Mouse (Mus musculus): Measurements from ENCODE around the gene Etv6. TPM values are rescaled to one million over a fixed set of nuclear protein-coding genes. Genes with fewer than 3 reads are reported as not detected.

Gene Etv6
- polyA plus RNA-seq, 1 experiment from 2014 or later = 14.5 TPM

DNA sequence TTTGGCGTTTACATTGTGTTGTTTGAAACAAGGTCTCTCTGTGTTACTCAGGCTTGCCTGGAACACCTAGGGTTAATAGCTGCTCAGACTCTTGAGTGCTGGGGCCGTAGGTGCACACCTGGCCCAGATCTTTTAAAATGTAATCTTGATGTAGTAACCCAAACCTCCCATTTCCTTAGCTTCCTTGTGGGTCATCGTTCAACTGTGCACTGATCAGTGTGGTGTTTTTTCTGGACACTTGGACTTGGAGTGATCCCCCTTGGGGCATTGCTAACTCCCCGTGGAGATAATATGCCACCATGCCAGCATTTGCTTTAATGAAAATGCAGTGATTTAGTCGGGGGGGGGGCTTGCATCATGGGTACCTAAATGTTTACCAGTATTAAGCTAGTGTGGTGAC, 153.7 kb downstream of the Etv6 start:
- ATAC-seq (ENCODE audit: insufficient number of reproducible peaks, insufficient read depth, low FRiP score, low read depth) = no peak
- 42% methylated on average over 5 of the region's 5 CpGs for WGBS
- peak overlapping the region; percentile 34; the same call in 1 of the 2 replicates for H3K4me2 ChIP-seq (ENCODE audit: low read length)

GRCm38 (mm10) chr6:134189575-134190132, 154.2 kb downstream of the Etv6 start:
- Histone ChIP-seq H3K27me3 (ENCODE audit: control insufficient read depth, insufficient read depth, low read length) (no peaks in the 10 kb centered on the region), H3K36me3 (ENCODE audit: control insufficient read depth, insufficient read depth, low read length) (peaks cover 8% of the 10 kb centered on the region; the same call in 1 of the 2 replicates), H3K4me2 (ENCODE audit: low read length) (peak overlapping the region; percentile 34), H3K4me3 (ENCODE audit: control insufficient read depth in 1 of 2, insufficient read depth in 1 of 2, low read depth in 1 of 2, low read length in 2 of 2) (no peak overlapping the region), H3K4me1 (ENCODE audit: control insufficient read depth in 2 of 2, insufficient read depth in 2 of 2, low read length in 2 of 2) (peaks cover 29 to 72% of the 10 kb centered on the region in 2 experiments), H3K9me3 (ENCODE audit: control insufficient read depth, low read length) (no peaks in the 10 kb centered on the region), H3K27ac (replicated peaks in 1 of 2; ENCODE audit: control insufficient read depth in 1 of 2, insufficient read depth in 1 of 2, low read depth in 2 of 2, low read length in 2 of 2) (peak overlapping the region; percentile 60 to 85), H3K9ac (ENCODE audit: low read length) (peak overlapping the region; percentile 54; the same call in 1 of the 2 replicates)
- 17% methylated on average over 7 of the region's 7 CpGs for WGBS
- ATAC-seq (ENCODE audit: insufficient number of reproducible peaks, insufficient read depth, low FRiP score, low read depth) = peak; percentile 56

More for the DNA sequence above, 153.7 kb downstream of the Etv6 start:
- peak overlapping the region; percentile 60 to 85 for H3K27ac ChIP-seq (replicated peaks in 1 of 2; ENCODE audit: control insufficient read depth in 1 of 2, insufficient read depth in 1 of 2, low read depth in 2 of 2, low read length in 2 of 2)
- no peaks in the 10 kb centered on the region for H3K9me3 ChIP-seq (ENCODE audit: control insufficient read depth, low read length)
- peak overlapping the region; percentile 25; the same call in 1 of the 2 replicates for H3K9ac ChIP-seq (ENCODE audit: low read length)
- H3K4me1 ChIP-seq (ENCODE audit: control insufficient read depth in 2 of 2, insufficient read depth in 2 of 2, low read length in 2 of 2) = peaks cover 34 to 77% of the 10 kb centered on the region in 2 experiments
- H3K36me3 ChIP-seq (ENCODE audit: control insufficient read depth, insufficient read depth, low read length) = peaks cover 8% of the 10 kb centered on the region; the same call in 1 of the 2 replicates
- H3K27me3 ChIP-seq (ENCODE audit: control insufficient read depth, insufficient read depth, low read length) = no peaks in the 10 kb centered on the region
- no peak overlapping the region for H3K4me3 ChIP-seq (ENCODE audit: control insufficient read depth in 1 of 2, insufficient read depth in 1 of 2, low read depth in 1 of 2, low read length in 2 of 2)

DNA sequence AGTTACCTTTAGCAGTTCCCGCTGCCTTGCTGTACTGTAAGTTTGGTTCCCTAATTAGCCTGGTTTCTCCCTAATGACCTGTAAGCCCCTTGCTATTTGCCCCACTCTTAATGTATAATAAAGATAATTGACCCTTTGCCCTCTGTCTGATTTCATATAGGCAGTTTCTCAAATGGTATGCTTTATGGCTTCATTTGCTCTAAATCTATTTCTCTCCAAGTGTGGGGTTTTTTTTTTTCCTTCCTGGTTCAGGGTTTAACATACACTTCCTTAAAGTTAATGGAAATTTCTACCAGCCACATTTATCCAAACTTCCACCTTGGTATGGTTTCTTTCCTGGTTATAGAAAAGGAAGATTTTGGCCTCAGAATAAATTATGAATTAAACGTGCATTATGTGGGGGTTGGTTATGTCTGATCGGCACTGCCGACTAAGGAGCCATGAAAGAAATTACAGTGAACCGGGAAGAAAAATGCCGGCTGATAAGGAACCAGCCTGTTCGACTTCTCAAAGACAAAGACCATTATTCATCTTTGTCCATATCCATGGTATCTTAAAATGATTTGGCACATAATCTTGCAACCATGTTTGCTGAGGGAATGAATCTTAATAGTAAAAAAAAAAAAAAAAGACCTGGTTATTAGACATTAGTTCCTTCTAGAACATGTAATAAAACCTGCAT, 155.2 kb downstream of the Etv6 start:
- Histone ChIP-seq H3K4me1 (ENCODE audit: control insufficient read depth in 2 of 2, insufficient read depth in 2 of 2, low read length in 2 of 2) (peaks cover 26 to 66% of the 10 kb centered on the region in 2 experiments), H3K9ac (ENCODE audit: low read length) (no peak overlapping the region)
- ATAC-seq (ENCODE audit: insufficient number of reproducible peaks, insufficient read depth, low FRiP score, low read depth) = no peak

GRCm38 (mm10) chr6:134192710-134193109, 157.2 kb downstream of the Etv6 start:
- H3K36me3 ChIP-seq (ENCODE audit: control insufficient read depth, insufficient read depth, low read length) = peaks cover 8% of the 10 kb centered on the region; the same call in 1 of the 2 replicates
- peaks cover 20 to 52% of the 10 kb centered on the region in 2 experiments for H3K4me1 ChIP-seq (ENCODE audit: control insufficient read depth in 2 of 2, insufficient read depth in 2 of 2, low read length in 2 of 2)
- no peak overlapping the region for H3K27ac ChIP-seq (replicated peaks in 1 of 2; ENCODE audit: control insufficient read depth in 1 of 2, insufficient read depth in 1 of 2, low read depth in 2 of 2, low read length in 2 of 2)
- H3K4me3 ChIP-seq (ENCODE audit: control insufficient read depth in 1 of 2, insufficient read depth in 1 of 2, low read depth in 1 of 2, low read length in 2 of 2) = no peak overlapping the region
- ATAC-seq (ENCODE audit: insufficient number of reproducible peaks, insufficient read depth, low FRiP score, low read depth) = no peak
- no peaks in the 10 kb centered on the region for H3K9me3 ChIP-seq (ENCODE audit: control insufficient read depth, low read length)
- H3K4me2 ChIP-seq (ENCODE audit: low read length) = no peak overlapping the region
- H3K27me3 ChIP-seq (ENCODE audit: control insufficient read depth, insufficient read depth, low read length) = no peaks in the 10 kb centered on the region
- no peak overlapping the region for H3K9ac ChIP-seq (ENCODE audit: low read length)

More for the DNA sequence above, 155.2 kb downstream of the Etv6 start:
- H3K9me3 ChIP-seq (ENCODE audit: control insufficient read depth, low read length) = no peaks in the 10 kb centered on the region
- H3K27me3 ChIP-seq (ENCODE audit: control insufficient read depth, insufficient read depth, low read length) = no peaks in the 10 kb centered on the region
- H3K4me2 ChIP-seq (ENCODE audit: low read length) = no peak overlapping the region
- 52% methylated on average over 7 of the region's 7 CpGs for WGBS
- H3K27ac ChIP-seq (replicated peaks in 1 of 2; ENCODE audit: control insufficient read depth in 1 of 2, insufficient read depth in 1 of 2, low read depth in 2 of 2, low read length in 2 of 2) = peak overlapping the region in 1 of 2 experiments; percentile 85; a peak in 2 of 4 replicates
- H3K36me3 ChIP-seq (ENCODE audit: control insufficient read depth, insufficient read depth, low read length) = peaks cover 8% of the 10 kb centered on the region; the same call in 1 of the 2 replicates
- no peak overlapping the region for H3K4me3 ChIP-seq (ENCODE audit: control insufficient read depth in 1 of 2, insufficient read depth in 1 of 2, low read depth in 1 of 2, low read length in 2 of 2)

- H3K27me3 ChIP-seq (ENCODE audit: control insufficient read depth, insufficient read depth, low read length) = no peaks in the 10 kb centered on the region
- no peaks in the 10 kb centered on the region for H3K9me3 ChIP-seq (ENCODE audit: control insufficient read depth, low read length)
- H3K4me3 ChIP-seq (ENCODE audit: control insufficient read depth in 1 of 2, insufficient read depth in 1 of 2, low read depth in 1 of 2, low read length in 2 of 2) = no peak overlapping the region
- peak overlapping the region; percentile 40 to 75 for H3K27ac ChIP-seq (replicated peaks in 1 of 2; ENCODE audit: control insufficient read depth in 1 of 2, insufficient read depth in 1 of 2, low read depth in 2 of 2, low read length in 2 of 2)
- H3K36me3 ChIP-seq (ENCODE audit: control insufficient read depth, insufficient read depth, low read length) = peaks cover 2% of the 10 kb centered on the region; the same call in 1 of the 2 replicates
- H3K4me2 ChIP-seq (ENCODE audit: low read length) = no peak overlapping the region
- ATAC-seq (ENCODE audit: insufficient number of reproducible peaks, insufficient read depth, low FRiP score, low read depth) = no peak
- H3K4me1 ChIP-seq (ENCODE audit: control insufficient read depth in 2 of 2, insufficient read depth in 2 of 2, low read length in 2 of 2) = peaks cover 19 to 35% of the 10 kb centered on the region in 2 experiments
- WGBS = 94% methylated on average over 1 of the region's 1 CpGs
- H3K9ac ChIP-seq (ENCODE audit: low read length) = peak overlapping the region; percentile 30; the same call in 1 of the 2 replicates
Observed at GRCm38 (mm10) chr6:134199895-134200294, 164.4 kb downstream of the Etv6 start.

DNA sequence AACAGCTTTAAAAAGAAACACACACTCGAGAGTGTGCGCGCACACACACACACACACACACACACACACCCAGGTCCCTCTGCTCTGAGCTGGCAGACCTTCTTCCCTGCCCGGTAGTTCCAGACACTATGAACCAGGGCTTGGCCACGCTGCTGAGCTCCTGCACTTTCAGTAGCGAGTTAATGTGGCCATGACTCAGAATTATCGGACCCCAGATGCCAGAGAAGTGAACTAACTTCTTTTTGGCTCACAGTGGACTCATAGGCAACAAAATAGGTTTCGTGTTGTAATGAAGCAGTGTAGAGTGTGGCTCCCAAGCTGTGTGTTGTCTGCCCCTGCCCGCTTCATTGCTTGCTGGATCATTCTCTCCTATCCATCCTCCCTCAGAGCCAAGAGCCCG, 165.1 kb downstream of the Etv6 start:
- 73% methylated on average over 10 of the region's 10 CpGs for WGBS
- Histone ChIP-seq H3K9me3 (ENCODE audit: control insufficient read depth, low read length) (no peaks in the 10 kb centered on the region), H3K9ac (ENCODE audit: low read length) (peak overlapping the region; percentile 30; the same call in 1 of the 2 replicates), H3K27me3 (ENCODE audit: control insufficient read depth, insufficient read depth, low read length) (no peaks in the 10 kb centered on the region), H3K4me2 (ENCODE audit: low read length) (no peak overlapping the region), H3K4me1 (ENCODE audit: control insufficient read depth in 2 of 2, insufficient read depth in 2 of 2, low read length in 2 of 2) (peaks cover 19 to 34% of the 10 kb centered on the region in 2 experiments), H3K36me3 (ENCODE audit: control insufficient read depth, insufficient read depth, low read length) (peaks cover 4% of the 10 kb centered on the region; the same call in 1 of the 2 replicates), H3K4me3 (ENCODE audit: control insufficient read depth in 1 of 2, insufficient read depth in 1 of 2, low read depth in 1 of 2, low read length in 2 of 2) (no peak overlapping the region), H3K27ac (replicated peaks in 1 of 2; ENCODE audit: control insufficient read depth in 1 of 2, insufficient read depth in 1 of 2, low read depth in 2 of 2, low read length in 2 of 2) (peak overlapping the region; percentile 40 to 75)
- ATAC-seq (ENCODE audit: insufficient number of reproducible peaks, insufficient read depth, low FRiP score, low read depth) = no peak

GRCm38 (mm10) chr6:134202176-134202575, 166.7 kb downstream of the Etv6 start:
- peaks cover 24 to 41% of the 10 kb centered on the region in 2 experiments for H3K4me1 ChIP-seq (ENCODE audit: control insufficient read depth in 2 of 2, insufficient read depth in 2 of 2, low read length in 2 of 2)
- ATAC-seq (ENCODE audit: insufficient number of reproducible peaks, insufficient read depth, low FRiP score, low read depth) = no peak
- H3K27ac ChIP-seq (replicated peaks in 1 of 2; ENCODE audit: control insufficient read depth in 1 of 2, insufficient read depth in 1 of 2, low read depth in 2 of 2, low read length in 2 of 2) = no peak overlapping the region
- H3K9ac ChIP-seq (ENCODE audit: low read length) = no peak overlapping the region
- no peaks in the 10 kb centered on the region for H3K27me3 ChIP-seq (ENCODE audit: control insufficient read depth, insufficient read depth, low read length)
- H3K4me3 ChIP-seq (ENCODE audit: control insufficient read depth in 1 of 2, insufficient read depth in 1 of 2, low read depth in 1 of 2, low read length in 2 of 2) = no peak overlapping the region
- no peak overlapping the region for H3K4me2 ChIP-seq (ENCODE audit: low read length)
- WGBS = 89% methylated on average over 5 of the region's 5 CpGs
- no peaks in the 10 kb centered on the region for H3K9me3 ChIP-seq (ENCODE audit: control insufficient read depth, low read length)
- peaks cover 4% of the 10 kb centered on the region; the same call in 1 of the 2 replicates for H3K36me3 ChIP-seq (ENCODE audit: control insufficient read depth, insufficient read depth, low read length)

All from heart, embryonic 14.5 days (tissue).